Mouse (Mus musculus) embryonic facial prominence, embryonic 12.5 days (tissue): ENCODE results near the gene Fis1. TPM values are rescaled to one million over a fixed set of nuclear protein-coding genes. Genes with fewer than 3 reads are reported as not detected.

Experiments
- ATAC-seq: fragments of 200-750 bp; cut with Nextera tagmentation; 2 replicates; pipeline ENCODE4 v1.8.0; 2017; ENCODE audit not compliant: insufficient number of reproducible peaks, insufficient read depth, low FRiP score, low TSS enrichment
- H3K27ac ChIP-seq: fragments of 300-500 bp; sonication (generic); 2 replicates; pipeline ENCODE4 v1.5.1; 2016; ENCODE audit warnings: mild to moderate bottlenecking
- H3K27me3 ChIP-seq: fragments of 300-500 bp; sonication (generic); 2 replicates; pipeline ENCODE4 v1.6.1; 2016; ENCODE audit warnings: mild to moderate bottlenecking, moderate library complexity
- H3K36me3 ChIP-seq: fragments of 300-500 bp; sonication (generic); 2 replicates; pipeline ENCODE4 v1.6.1; 2016; ENCODE audit warnings: mild to moderate bottlenecking
- H3K4me1 ChIP-seq: fragments of 300-500 bp; sonication (generic); 2 replicates; pipeline ENCODE4 v1.6.1; 2016
- H3K4me2 ChIP-seq: fragments of 300-500 bp; sonication (generic); replicated peaks from 2 replicates; pipeline ENCODE4 v1.6.1; 2016; ENCODE audit warnings: mild to moderate bottlenecking, moderate library complexity
- H3K4me3 ChIP-seq: fragments of 300-500 bp; sonication (generic); 2 replicates; pipeline ENCODE4 v1.5.1; 2016; ENCODE audit warnings: mild to moderate bottlenecking
- H3K9ac ChIP-seq: fragments of 300-500 bp; sonication (generic); 2 replicates; pipeline ENCODE4 v1.6.1; 2016; ENCODE audit warnings: mild to moderate bottlenecking, moderate library complexity
- H3K9me3 ChIP-seq: fragments of 300-500 bp; sonication (generic); 2 replicates; pipeline ENCODE4 v1.6.1; 2016; ENCODE audit warnings: mild to moderate bottlenecking, moderate library complexity
- WGBS: fragments of 180-500 bp; shearing (Covaris S2); methylation state at CpG from one replicate; pipeline ENCODE4 v1.1.7; 2016; 5-methylcytosine and 5-hydroxymethylcytosine counted together
- polyA plus RNA-seq: library from polyadenylated mRNA; unstranded; fragments of >200 nt; fragmentation: Nextera tagmentation; extraction: Ambion mirVana; gene quantifications from 2 replicates; pipeline ENCODE4 v1.2.1, GENCODE M21; 2016

The Fis1 gene
- polyA plus RNA-seq = 286 and 305 TPM in 2 replicates

DNA sequence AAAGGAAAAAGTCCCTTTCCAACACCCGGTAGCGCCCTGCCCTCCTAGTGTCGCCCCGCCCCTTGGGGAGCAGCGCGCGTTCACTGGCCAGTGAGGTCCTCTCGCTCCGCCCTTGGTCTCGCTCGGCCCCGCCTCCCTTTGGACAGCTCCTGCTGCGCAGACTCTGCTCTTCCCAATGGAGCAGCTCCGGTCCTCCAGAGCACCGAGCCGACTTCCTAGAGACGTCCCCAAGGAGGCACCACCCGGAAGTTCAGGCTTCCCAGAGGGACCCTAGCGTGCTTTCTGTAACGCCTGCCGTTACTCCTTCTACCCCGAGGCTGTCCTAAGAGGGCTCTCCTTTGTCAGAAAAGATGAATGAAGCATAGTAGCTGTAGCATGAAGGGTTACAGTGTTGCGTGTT is at the start of gene Fis1:
Gene Fis1 (plus strand): TSS at position 261 of the 400 bp plus-strand sequence.
- Histone ChIP-seq H3K4me3 (peak within 1 kb of the TSS; percentile 62), H3K9ac (peak within 1 kb of the TSS; percentile 64), H3K9me3 (no peaks in the 10 kb centered on the region), H3K27me3 (no peaks in the 10 kb centered on the region), H3K4me1 (peaks cover 15% of the 10 kb centered on the region), H3K36me3 (0 out of 2 replicates have a peak, but pooled peaks cover 11% of the 10 kb centered on the region), H3K4me2 (peak within 1 kb of the TSS; percentile 77), H3K27ac (peak within 1 kb of the TSS; percentile 17; the same call in 1 of the 2 replicates)
- under 1% methylated on average over 23 of the region's 23 CpGs for WGBS
- ATAC-seq = peak; percentile 97

GRCm38 (mm10) chr5:136904621-136905020 is 48.5 kb upstream of the Fis1 start:
- no peaks in the 10 kb centered on the region for H3K27me3 ChIP-seq
- H3K4me3 ChIP-seq = no peak overlapping the region
- no peak for ATAC-seq
- 59% methylated on average over 3 of the region's 3 CpGs for WGBS
- H3K36me3 ChIP-seq = no peaks in the 10 kb centered on the region
- no peak overlapping the region for H3K9ac ChIP-seq
- no peak overlapping the region for H3K27ac ChIP-seq
- H3K4me1 ChIP-seq = peaks cover 20% of the 10 kb centered on the region
- no peak overlapping the region for H3K4me2 ChIP-seq
- no peaks in the 10 kb centered on the region for H3K9me3 ChIP-seq

DNA sequence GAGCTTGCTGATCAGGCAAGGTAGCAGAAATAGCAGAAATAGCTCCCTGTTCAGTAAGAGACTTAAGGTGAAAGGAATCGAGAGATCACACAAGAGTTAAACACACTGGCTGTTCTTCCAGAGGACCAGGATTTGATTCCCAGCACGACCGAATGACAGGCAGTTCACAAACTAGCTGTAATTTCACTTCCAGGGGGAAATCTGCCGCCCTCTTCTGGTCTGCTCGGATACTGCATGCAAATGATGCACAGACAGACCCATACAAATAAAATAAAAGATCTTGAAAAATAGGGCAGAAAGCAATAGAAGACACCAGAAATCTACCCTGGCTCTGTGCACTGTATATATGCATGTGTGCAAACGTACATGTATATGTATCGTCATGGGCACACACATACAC is 47.4 kb upstream of the Fis1 start:
- peaks cover 11% of the 10 kb centered on the region for H3K4me1 ChIP-seq
- no peaks in the 10 kb centered on the region for H3K36me3 ChIP-seq
- no peak overlapping the region for H3K9ac ChIP-seq
- no peak overlapping the region for H3K27ac ChIP-seq
- no peaks in the 10 kb centered on the region for H3K27me3 ChIP-seq
- H3K4me2 ChIP-seq = no peak overlapping the region
- no peak for ATAC-seq
- H3K9me3 ChIP-seq = no peaks in the 10 kb centered on the region
- H3K4me3 ChIP-seq = no peak overlapping the region
- WGBS = 56% methylated on average over 7 of the region's 7 CpGs

GRCm38 (mm10) chr5:136907587-136907986 is 45.5 kb upstream of the Fis1 start:
- H3K36me3 ChIP-seq = peaks cover 11% of the 10 kb centered on the region
- no peaks in the 10 kb centered on the region for H3K9me3 ChIP-seq
- H3K27me3 ChIP-seq = no peaks in the 10 kb centered on the region
- no peak overlapping the region for H3K9ac ChIP-seq
- H3K4me1 ChIP-seq = peaks cover 11% of the 10 kb centered on the region
- ATAC-seq = no peak
- H3K4me2 ChIP-seq = peak overlapping the region; percentile 61
- no peak overlapping the region for H3K27ac ChIP-seq
- H3K4me3 ChIP-seq = peak overlapping the region; percentile 69
- 42% methylated on average over 9 of the region's 9 CpGs for WGBS

GRCm38 (mm10) chr5:136907991-136908857 is 44.9 kb upstream of the Fis1 start, which contains the start of gene Ift22:
Gene Ift22 (plus strand): TSS chr5:136908150.
- H3K9me3 ChIP-seq = no peaks in the 10 kb centered on the region
- peak within 1 kb of the TSS; percentile 69 for H3K4me3 ChIP-seq
- peaks cover 11% of the 10 kb centered on the region for H3K4me1 ChIP-seq
- WGBS = 10% methylated on average over 32 of the region's 32 CpGs
- H3K27me3 ChIP-seq = no peaks in the 10 kb centered on the region
- H3K4me2 ChIP-seq = peak within 1 kb of the TSS; percentile 61
- peak within 1 kb of the TSS; percentile 66 for H3K9ac ChIP-seq
- H3K36me3 ChIP-seq = peaks cover 17% of the 10 kb centered on the region
- ATAC-seq = peak; percentile 85
- H3K27ac ChIP-seq = no peak within 1 kb of the TSS

GRCm38 (mm10) chr5:136914183-136914582 is 38.9 kb upstream of the Fis1 start:
- no peak for ATAC-seq
- 82% methylated on average over 3 of the region's 3 CpGs for WGBS
- Histone ChIP-seq H3K36me3 (peaks cover 23% of the 10 kb centered on the region), H3K27ac (no peak overlapping the region), H3K9ac (no peak overlapping the region), H3K4me3 (no peak overlapping the region), H3K4me2 (no peak overlapping the region), H3K4me1 (peaks cover 2% of the 10 kb centered on the region; the same call in 1 of the 2 replicates), H3K27me3 (no peaks in the 10 kb centered on the region), H3K9me3 (no peaks in the 10 kb centered on the region)

DNA sequence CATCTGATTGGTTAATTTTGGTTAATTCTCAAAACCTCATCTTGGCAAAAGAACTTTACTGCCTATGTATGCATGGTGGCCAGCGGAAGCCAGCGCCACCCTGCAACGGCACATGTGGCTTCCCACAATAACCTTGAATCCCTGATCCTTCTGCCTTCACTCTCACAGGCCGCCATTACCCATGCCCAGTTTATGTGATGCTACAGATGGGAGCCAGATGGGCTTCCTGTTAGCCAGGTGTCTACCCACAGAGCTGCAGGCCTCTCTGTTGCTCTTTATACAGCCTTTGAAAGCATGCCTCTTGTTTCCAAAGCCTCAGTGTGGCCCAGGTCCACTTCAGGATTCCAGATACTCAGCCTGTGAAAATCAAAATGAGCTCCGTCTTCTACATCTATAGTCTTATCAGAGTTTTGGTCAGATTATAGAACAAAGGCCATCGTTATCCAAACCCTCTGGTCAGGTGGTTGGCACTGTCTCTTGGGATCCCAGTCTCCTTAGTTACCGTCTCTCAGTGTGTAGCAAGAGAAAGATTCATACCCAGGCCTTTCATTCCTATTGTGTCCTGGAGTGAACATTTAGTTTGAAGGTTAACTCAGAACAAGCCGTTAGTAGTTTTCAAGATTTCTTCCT is 35.3 kb upstream of the Fis1 start:
- WGBS = 95% methylated on average over 8 of the region's 8 CpGs
- H3K4me1 ChIP-seq = peaks cover 6% of the 10 kb centered on the region
- H3K9me3 ChIP-seq = no peaks in the 10 kb centered on the region
- H3K9ac ChIP-seq = no peak overlapping the region
- no peak overlapping the region for H3K4me3 ChIP-seq
- no peak overlapping the region for H3K4me2 ChIP-seq
- no peak overlapping the region for H3K27ac ChIP-seq
- H3K36me3 ChIP-seq = peaks cover 11% of the 10 kb centered on the region
- no peak for ATAC-seq
- no peaks in the 10 kb centered on the region for H3K27me3 ChIP-seq

DNA sequence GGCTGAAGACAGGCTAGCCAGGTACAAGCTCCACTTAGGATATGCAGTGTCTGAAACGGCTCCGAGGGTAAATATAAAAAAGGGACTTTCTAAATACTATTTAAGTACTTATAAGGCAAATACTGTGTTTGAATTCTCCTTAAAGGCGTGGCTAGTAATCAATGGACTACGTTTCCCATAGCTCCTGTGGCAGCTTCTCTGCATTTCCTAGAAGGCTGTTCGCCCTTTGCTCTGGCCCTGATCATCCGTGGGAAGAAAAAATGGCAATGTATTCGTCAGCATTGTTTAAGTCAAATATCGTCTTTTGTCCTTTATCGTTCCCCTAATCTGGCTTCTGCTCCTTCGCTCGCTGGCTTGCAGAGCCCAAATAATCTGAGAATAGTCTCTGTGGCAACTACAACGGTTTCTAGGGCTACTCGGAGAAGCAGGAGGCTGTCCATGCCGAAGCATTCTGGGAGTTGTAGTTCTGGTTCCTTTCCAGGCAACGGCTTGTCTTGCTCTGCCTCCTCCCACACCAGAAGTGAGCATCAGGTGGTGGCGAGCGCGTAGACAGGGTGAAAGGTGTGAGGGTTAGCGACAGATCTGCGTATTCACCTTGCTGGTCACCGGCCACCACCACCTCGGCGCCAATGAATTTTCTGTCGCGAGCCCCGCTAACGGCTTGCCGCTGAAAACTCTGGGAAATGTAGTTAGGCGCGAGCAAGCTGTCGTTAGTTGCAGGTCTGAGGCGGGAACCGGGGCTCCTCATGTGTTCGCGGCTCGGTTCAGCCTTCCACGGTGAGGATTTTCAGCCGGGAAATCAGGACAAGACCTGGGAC is 34.2 kb upstream of the Fis1 start:
- WGBS = 4% methylated on average over 38 of the region's 38 CpGs

GRCm38 (mm10) chr5:136919546-136920301 is 33.4 kb upstream of the Fis1 start:
- WGBS = 25% methylated on average over 17 of the region's 18 CpGs
- ATAC-seq = no peak
- H3K9me3 ChIP-seq = no peaks in the 10 kb centered on the region
- H3K9ac ChIP-seq = peak overlapping the region; percentile 68
- no peak overlapping the region for H3K27ac ChIP-seq
- H3K4me2 ChIP-seq = peak overlapping the region; percentile 88
- H3K4me1 ChIP-seq = peaks cover 6% of the 10 kb centered on the region
- no peaks in the 10 kb centered on the region for H3K36me3 ChIP-seq
- peak overlapping the region; percentile 53 for H3K4me3 ChIP-seq
- no peaks in the 10 kb centered on the region for H3K27me3 ChIP-seq

More for the DNA sequence above, 34.2 kb upstream of the Fis1 start:
- Histone ChIP-seq H3K9ac (peak overlapping the region; percentile 68), H3K36me3 (no peaks in the 10 kb centered on the region), H3K27me3 (no peaks in the 10 kb centered on the region), H3K4me2 (peak overlapping the region; percentile 88), H3K4me3 (peak overlapping the region; percentile 53), H3K9me3 (no peaks in the 10 kb centered on the region), H3K4me1 (peaks cover 6% of the 10 kb centered on the region), H3K27ac (no peak overlapping the region)
- ATAC-seq = peak; percentile 84

GRCm38 (mm10) chr5:136922830-136923229 is 30.2 kb upstream of the Fis1 start:
- Histone ChIP-seq H3K9ac (no peak overlapping the region), H3K4me1 (peaks cover 6% of the 10 kb centered on the region), H3K36me3 (peaks cover 4% of the 10 kb centered on the region; the same call in 1 of the 2 replicates), H3K27ac (no peak overlapping the region), H3K4me2 (no peak overlapping the region), H3K4me3 (no peak overlapping the region), H3K9me3 (no peaks in the 10 kb centered on the region), H3K27me3 (no peaks in the 10 kb centered on the region)
- WGBS = 80% methylated on average over 9 of the region's 9 CpGs
- ATAC-seq = no peak
